Mouse (Mus musculus): Measurements from ENCODE around the gene D430041D05Rik.
A peak's percentile ranks its signal among the peaks of the same experiment; 100 is the strongest.

The D430041D05Rik gene

GRCm38 (mm10) chr2:104407913-104408312 is 2.9 kb downstream of the D430041D05Rik start:
- DNase-seq: no peak

GRCm38 (mm10) chr2:104404036-104404435 is 6.8 kb downstream of the D430041D05Rik start:
- DNase-seq: no peak

- DNase-seq: no peak
Observed at GRCm38 (mm10) chr2:104398651-104399290, 12.0 kb downstream of the D430041D05Rik start.

- no peak for DNase-seq
Observed at GRCm38 (mm10) chr2:104395961-104396360, 14.9 kb downstream of the D430041D05Rik start.

- no peak for DNase-seq
Observed at GRCm38 (mm10) chr2:104394769-104395168, 16.0 kb downstream of the D430041D05Rik start.

DNA sequence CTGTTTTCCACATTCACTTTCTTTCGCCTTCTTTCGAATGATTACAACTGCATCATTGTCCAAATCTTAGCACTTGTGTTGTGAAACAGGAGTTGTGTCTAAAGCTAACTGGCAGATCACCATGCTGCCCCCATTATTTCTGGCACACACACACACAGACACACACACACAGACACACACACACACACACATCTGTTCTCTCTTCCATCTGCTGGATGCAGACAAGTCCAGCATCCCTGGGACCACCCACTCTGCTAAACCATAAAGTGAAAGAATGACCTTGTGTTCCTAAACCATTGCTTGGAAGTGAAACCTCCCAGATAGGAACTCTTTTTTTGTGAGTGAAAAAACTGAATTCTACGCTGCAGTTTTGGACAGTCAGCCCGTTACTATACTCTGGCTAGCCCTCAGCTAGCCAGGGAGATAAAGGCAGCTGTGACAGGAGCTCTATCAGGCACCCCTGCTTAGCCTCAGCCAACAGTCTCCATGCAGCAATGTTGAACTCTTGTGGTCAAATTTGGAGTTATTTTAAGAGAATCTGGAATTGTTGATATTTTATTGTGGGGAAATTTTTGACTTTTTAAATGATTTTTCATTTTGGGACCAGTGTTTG is 18.0 kb downstream of the D430041D05Rik start:
- no peak for DNase-seq

DNA sequence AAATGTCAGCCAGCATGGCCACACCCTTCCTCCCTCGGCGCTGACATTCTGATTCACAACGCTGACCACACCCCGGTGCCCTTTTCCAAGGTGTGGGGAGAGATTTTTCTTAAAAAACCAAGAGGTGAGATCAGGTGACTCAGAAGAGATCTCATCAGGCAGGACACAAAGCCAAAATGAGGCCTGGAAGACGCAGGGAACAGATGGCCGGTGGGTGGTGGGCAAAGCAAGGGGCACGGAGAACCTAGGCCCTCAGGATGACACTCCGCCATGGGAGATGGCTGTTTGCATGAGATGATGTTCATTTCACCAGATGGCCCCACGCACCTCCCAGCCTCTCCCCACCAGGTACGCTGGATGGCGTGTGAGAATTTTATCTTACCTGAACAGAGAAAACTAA is 21.6 kb downstream of the D430041D05Rik start:
- DNase-seq: no peak

GRCm38 (mm10) chr2:104385941-104386340 is 24.9 kb downstream of the D430041D05Rik start:
- no peak for DNase-seq

DNA sequence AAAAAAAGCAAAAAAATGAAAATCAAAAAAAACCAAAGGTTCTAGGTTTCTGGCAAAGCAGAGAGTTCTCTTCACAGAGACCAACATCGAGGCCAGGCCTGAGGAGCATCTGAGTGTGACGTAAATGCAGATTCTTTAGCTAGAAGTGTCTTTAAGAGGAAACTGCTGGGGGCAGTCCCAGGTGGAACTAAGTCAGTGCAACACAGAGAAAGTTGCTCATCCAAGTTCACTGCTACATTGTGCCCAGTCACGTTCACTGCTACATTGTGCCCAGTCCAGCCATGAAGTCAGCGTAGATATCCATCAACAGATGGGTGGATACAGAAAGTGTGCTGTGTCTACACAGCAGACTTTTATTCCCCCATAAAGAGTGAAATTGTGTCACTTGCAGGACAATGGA is 27.2 kb downstream of the D430041D05Rik start:
- no peak for DNase-seq

DNA sequence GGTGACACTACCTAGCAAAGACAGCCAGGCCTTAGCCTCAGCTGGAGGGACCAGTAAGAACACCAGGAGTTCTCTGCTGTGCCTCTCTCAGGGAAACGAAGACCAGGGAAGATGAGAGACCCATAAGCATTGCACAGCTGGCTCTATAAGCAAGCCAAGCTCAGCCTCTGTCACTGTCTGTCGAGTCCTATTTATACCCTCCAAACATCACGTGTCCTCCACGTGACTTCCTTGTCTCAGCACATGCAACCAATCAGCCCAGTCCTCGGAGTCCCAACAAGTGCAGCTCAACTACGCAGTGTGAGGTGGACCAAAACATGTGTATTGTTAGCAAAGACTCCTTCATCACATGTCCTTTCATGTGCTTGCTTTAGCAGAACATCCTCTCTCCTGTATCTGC is 28.0 kb downstream of the D430041D05Rik start:
- DNase-seq: no peak

DNA sequence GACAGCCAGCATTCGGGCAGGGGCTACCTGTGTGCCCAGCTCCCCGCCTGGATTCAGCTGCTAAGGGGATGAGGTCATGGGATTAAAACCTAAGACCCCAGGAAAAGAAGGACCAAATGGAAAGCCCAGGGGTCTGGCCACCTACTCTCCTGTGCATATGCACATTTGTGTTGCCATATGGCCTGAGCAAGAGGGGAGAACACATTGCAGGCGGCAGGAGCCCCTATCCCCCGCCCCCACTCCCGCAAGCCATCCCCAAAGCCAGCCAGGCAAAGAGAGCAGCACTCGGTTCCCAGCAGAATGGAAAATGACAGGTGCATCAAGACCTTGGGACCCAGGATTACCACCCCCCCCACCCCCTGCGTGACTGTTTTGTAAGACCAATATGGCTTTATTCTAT is 31.5 kb downstream of the D430041D05Rik start:
- DNase-seq: no peak

GRCm38 (mm10) chr2:104378791-104379190 is 32.0 kb downstream of the D430041D05Rik start:
- DNase-seq: no peak

DNA sequence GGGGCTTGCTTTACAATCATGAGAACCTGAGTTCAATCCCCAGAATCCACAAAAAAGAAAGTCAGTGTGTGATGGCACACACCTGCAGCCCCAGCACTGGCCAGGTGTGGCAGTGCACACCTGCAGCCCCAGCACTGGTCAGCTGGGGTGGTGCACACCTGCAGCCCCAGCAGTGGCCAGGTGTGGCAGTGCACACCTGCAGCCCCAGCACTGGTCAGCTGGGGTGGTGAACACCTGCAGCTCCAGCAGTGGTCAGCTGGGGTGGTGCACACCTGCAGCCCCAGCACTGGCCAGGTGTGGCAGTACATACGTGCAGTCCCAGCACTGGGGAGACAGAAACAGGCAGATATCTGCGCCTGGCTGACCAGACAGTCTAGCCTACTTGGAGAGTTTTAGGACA is 32.8 kb downstream of the D430041D05Rik start:
- DNase-seq: peak; percentile 22

DNA sequence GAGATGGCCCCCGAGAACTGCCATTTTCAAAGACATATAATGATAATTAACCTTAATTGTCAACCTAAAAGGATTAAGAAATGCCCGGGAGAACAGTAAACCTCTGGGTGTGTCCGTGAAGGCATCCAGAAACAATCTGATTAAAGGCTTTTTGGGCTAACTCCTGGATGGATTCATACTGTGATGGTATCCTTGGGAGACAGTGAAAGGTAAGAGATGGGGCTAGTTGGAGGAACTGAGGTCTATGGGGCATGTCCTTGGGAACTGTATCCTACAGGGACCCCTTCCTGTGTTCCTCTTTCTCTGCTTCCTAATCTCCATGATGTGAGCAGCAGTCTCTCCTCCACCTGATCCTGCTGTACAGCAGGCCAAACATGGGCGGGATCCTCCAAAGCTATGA is 38.7 kb downstream of the D430041D05Rik start:
- DNase-seq: no peak

GRCm38 (mm10) chr2:104371606-104372130 is 39.1 kb downstream of the D430041D05Rik start:
- no peak for DNase-seq

- DNase-seq: no peak
Observed at GRCm38 (mm10) chr2:104367836-104368298, 42.9 kb downstream of the D430041D05Rik start.

- peak; percentile 34 for DNase-seq
Observed at GRCm38 (mm10) chr2:104367291-104367690, 43.5 kb downstream of the D430041D05Rik start.

DNA sequence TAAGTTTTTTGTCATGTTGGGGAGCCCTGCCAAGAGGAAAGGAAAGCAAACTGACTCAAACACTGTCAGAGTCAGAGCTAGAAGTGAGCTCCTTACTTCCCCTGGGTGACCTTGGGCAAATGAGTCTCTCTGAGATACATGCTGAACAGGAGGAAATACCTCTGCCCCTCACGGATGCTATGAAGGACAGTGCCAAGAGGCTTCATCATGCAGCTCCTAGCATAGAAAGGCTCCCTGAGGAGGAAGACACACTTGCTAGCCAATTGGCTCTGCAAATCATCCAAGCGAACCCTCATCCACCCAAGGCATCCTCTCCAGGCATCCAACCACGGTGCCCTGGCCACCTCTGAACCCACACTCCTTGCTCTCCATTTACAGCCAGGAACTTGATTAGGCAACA is 51.5 kb downstream of the D430041D05Rik start:
- DNase-seq: no peak

DNA sequence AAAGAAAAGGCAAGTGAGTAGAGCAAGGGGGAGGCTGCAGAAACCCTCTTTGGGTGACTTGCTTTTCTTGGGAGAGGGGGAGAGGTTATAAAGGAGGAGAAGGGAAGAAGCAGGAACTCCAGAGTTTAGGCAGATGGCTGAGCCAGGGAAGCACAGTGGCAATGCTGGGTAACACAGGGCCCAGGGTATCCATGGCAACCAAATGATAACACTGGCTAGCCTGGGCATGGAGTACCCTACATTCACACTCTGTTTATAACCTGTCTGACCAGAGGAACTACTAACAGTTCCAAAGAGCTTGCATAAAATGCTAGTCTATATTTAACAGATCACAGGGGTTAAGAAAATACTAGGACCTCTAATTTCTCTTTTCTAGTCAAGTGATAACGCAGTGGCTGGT is 51.9 kb downstream of the D430041D05Rik start:
- DNase-seq: no peak

DNA sequence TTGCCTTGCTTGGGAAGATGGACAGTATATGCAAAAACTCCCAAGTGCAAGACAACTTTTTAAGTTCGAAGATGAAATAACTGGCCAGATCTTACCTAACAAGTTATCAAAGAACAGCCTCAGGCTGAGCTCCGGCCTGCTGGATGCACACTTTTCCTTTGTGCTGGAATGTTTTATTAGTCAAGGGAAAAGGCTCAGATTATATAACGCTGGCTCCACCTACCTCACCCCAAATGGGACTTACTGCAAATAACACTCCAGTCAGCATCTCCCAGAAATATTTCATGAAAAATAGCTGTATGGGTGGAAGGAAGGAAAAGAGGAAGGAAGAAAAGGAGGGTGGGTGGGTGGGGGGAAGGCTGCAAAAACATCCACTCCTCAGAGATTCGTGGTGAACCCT is 54.3 kb downstream of the D430041D05Rik start:
- no peak for DNase-seq

DNA sequence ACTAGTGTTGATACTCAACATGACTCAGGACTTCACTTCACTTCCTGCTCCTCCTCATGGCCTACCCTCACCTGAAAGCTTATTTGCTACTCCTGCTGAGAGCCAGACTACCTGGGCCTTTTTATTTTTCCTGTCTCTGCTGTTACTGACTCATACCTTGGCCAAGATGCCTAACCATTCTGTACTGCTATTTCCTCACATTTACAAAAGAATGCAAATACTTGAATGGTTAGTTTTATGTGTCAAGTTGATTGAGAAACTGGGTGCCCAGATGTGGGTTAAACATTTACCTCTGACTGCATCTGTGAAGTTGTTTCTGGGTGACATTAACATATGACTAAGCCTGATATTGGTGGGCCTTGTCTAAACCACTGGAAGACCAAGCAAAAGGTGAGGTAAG is 56.7 kb downstream of the D430041D05Rik start:
- DNase-seq: no peak

GRCm38 (mm10) chr2:104352204-104352493 is 58.7 kb downstream of the D430041D05Rik start:
- no peak for DNase-seq

DNA sequence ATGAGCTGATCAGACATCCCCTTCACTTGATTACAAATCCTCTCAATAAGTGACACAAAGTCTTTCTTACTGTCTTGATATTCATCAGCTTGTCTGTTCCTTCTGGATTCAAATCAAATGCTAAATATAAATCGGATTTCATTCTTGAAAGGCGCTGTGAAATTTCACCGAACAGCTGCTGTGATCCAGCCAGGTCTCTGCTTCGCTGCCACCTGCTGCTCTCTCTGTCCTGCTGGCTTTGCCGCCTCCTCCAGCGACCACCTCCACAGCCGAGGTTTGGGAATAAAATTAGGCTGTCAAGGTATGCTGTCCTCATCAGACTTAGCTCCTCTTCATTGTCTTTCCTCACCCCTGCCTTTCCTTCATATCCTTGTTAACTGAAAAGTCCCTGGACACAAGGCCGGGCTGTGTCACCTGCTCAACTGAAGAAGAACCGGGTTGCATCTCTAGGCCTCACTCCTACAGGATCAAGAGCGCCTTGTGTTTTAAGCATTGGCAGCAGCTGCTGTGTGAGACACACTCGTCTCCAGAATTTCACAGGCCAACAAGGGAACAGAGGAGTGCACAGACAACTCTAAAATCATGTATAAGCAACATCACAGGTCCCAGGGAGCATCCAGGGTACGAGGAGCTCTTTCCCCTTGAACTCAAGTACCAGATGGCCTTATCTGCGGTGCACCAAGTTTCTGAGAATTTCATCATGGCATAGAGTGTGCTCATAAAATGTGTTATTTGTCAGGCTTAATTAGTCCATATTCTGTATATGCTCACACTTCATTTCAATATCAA is 59.2 kb downstream of the D430041D05Rik start:
- no peak for DNase-seq

DNA sequence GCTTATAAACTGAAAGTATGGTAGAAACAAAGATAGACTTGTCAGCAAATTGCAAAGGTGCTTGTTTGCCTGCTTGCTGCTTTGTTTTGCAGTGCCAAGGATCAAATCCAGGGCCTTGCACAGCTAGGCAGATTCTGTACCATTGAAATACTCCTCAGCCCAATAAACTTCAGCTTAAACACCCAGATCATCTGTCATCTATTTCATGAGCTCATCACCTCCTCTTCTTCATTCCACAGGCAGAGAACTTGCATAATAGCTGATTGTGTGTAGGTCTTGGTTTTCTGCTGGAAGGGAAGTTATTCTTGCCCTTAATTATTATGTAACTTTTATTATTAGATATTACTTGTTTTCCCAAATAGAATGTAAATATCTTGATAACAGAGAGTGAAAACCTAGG is 73.2 kb downstream of the D430041D05Rik start:
- DNase-seq: no peak
